Mouse (Mus musculus): Measurements from ENCODE around the gene Anapc4. TPM values are rescaled to one million over a fixed set of nuclear protein-coding genes. Genes with fewer than 3 reads are reported as not detected.

The Anapc4 gene
- total and polyA plus RNA-seq, 2 experiments from 2014 or later: 45.8 to 73.8 TPM

GRCm38 (mm10) chr5:52821691-52822090 lies 12.1 kb upstream of the Anapc4 start:
- H3K9me3 ChIP-seq (ENCODE audit: low read length): no peaks in the 10 kb centered on the region
- WGBS: 30% methylated on average over 3 of the region's 3 CpGs
- no peak overlapping the region for H3K4me2 ChIP-seq (ENCODE audit: low read depth, low read length)
- no peak overlapping the region for H3K4me3 ChIP-seq (ENCODE audit: low read length)
- H3K4me1 ChIP-seq (ENCODE audit: insufficient read depth, low read length): no peaks in the 10 kb centered on the region
- TF ChIP-seq CTCF (IDR thresholded peaks at IDR 0.05; ENCODE audit: low read depth): peak; percentile 86
- H3K27ac ChIP-seq: no peak overlapping the region
- peaks cover 4% of the 10 kb centered on the region; the same call in 1 of the 2 replicates for H3K36me3 ChIP-seq (ENCODE audit: insufficient read depth, low read length)
- no peaks in the 10 kb centered on the region for H3K27me3 ChIP-seq (ENCODE audit: insufficient read depth, low read length)
- ATAC-seq (no peak), DNase-seq (ENCODE audit: low spot score) (peak; percentile 81)
- H3K9ac ChIP-seq (replicated peaks; ENCODE audit: low read length): no peak overlapping the region

GRCm38 (mm10) chr5:52827923-52828322 lies 5.9 kb upstream of the Anapc4 start:
- no peak for ATAC-seq
- WGBS: 87% methylated on average over 4 of the region's 4 CpGs

GRCm38 (mm10) chr5:52833005-52833404 lies 807 bp upstream of the Anapc4 start:
- ATAC-seq (no peak), DNase-seq (ENCODE audit: low spot score) (peak; percentile 12)
- Histone ChIP-seq H3K27ac (peak overlapping the region; percentile 86), H3K9ac (replicated peaks; ENCODE audit: low read length) (0 out of 2 replicates have a peak overlapping the region, but pooled peaks have one; percentile 77), H3K27me3 (ENCODE audit: insufficient read depth, low read length) (no peaks in the 10 kb centered on the region), H3K4me2 (ENCODE audit: low read depth, low read length) (peak overlapping the region; percentile 63), H3K36me3 (ENCODE audit: insufficient read depth, low read length) (peaks cover 8% of the 10 kb centered on the region; the same call in 1 of the 2 replicates), H3K4me1 (ENCODE audit: insufficient read depth, low read length) (peaks cover 14% of the 10 kb centered on the region), H3K4me3 (ENCODE audit: low read length) (peak overlapping the region; percentile 59), H3K9me3 (ENCODE audit: low read length) (no peaks in the 10 kb centered on the region)
- no peak for TF ChIP-seq CTCF (IDR thresholded peaks at IDR 0.05; ENCODE audit: low read depth)

More at GRCm38 (mm10) chr5:52827923-52828322, 5.9 kb upstream of the Anapc4 start:
- DNase-seq (ENCODE audit: low spot score): no peak
- Histone ChIP-seq H3K36me3 (ENCODE audit: insufficient read depth, low read length) (no peaks in the 10 kb centered on the region; the same call in 1 of the 2 replicates), H3K4me3 (ENCODE audit: low read length) (no peak overlapping the region), H3K27me3 (ENCODE audit: insufficient read depth, low read length) (no peaks in the 10 kb centered on the region), H3K9ac (replicated peaks; ENCODE audit: low read length) (no peak overlapping the region), H3K4me2 (ENCODE audit: low read depth, low read length) (no peak overlapping the region), H3K27ac (no peak overlapping the region), H3K9me3 (ENCODE audit: low read length) (no peaks in the 10 kb centered on the region), H3K4me1 (ENCODE audit: insufficient read depth, low read length) (no peaks in the 10 kb centered on the region)
- no peak for TF ChIP-seq CTCF (IDR thresholded peaks at IDR 0.05; ENCODE audit: low read depth)

- peak overlapping the region; percentile 59 for H3K4me3 ChIP-seq (ENCODE audit: low read length)
- TF ChIP-seq CTCF (IDR thresholded peaks at IDR 0.05; ENCODE audit: low read depth): no peak
- no peaks in the 10 kb centered on the region for H3K27me3 ChIP-seq (ENCODE audit: insufficient read depth, low read length)
- H3K4me2 ChIP-seq (ENCODE audit: low read depth, low read length): peak overlapping the region; percentile 63
- peak overlapping the region; percentile 86 for H3K27ac ChIP-seq
- H3K4me1 ChIP-seq (ENCODE audit: insufficient read depth, low read length): peaks cover 14% of the 10 kb centered on the region
- peaks cover 8% of the 10 kb centered on the region; the same call in 1 of the 2 replicates for H3K36me3 ChIP-seq (ENCODE audit: insufficient read depth, low read length)
- H3K9ac ChIP-seq (replicated peaks; ENCODE audit: low read length): peak overlapping the region; percentile 77
- DNase-seq (ENCODE audit: low spot score) (peak; percentile 4), ATAC-seq (no peak)
- WGBS: 7% methylated on average over 8 of the region's 8 CpGs
- no peaks in the 10 kb centered on the region for H3K9me3 ChIP-seq (ENCODE audit: low read length)
Measured at GRCm38 (mm10) chr5:52834386-52834785, 574 bp downstream of the Anapc4 start.

GRCm38 (mm10) chr5:52844319-52844718 lies 10.5 kb downstream of the Anapc4 start:
- 96% methylated on average over 7 of the region's 7 CpGs for WGBS
- Histone ChIP-seq H3K9ac (replicated peaks; ENCODE audit: low read length) (no peak overlapping the region), H3K9me3 (ENCODE audit: low read length) (no peaks in the 10 kb centered on the region), H3K27ac (no peak overlapping the region), H3K4me2 (ENCODE audit: low read depth, low read length) (no peak overlapping the region), H3K4me3 (ENCODE audit: low read length) (no peak overlapping the region), H3K27me3 (ENCODE audit: insufficient read depth, low read length) (no peaks in the 10 kb centered on the region), H3K4me1 (ENCODE audit: insufficient read depth, low read length) (no peaks in the 10 kb centered on the region), H3K36me3 (ENCODE audit: insufficient read depth, low read length) (peaks cover 33% of the 10 kb centered on the region)
- no peak for TF ChIP-seq CTCF (IDR thresholded peaks at IDR 0.05; ENCODE audit: low read depth)
- ATAC-seq (no peak), DNase-seq (ENCODE audit: low spot score) (no peak)

- Histone ChIP-seq H3K4me1 (ENCODE audit: insufficient read depth, low read length) (no peaks in the 10 kb centered on the region), H3K4me2 (ENCODE audit: low read depth, low read length) (no peak overlapping the region), H3K4me3 (ENCODE audit: low read length) (no peak overlapping the region), H3K36me3 (ENCODE audit: insufficient read depth, low read length) (peaks cover 46% of the 10 kb centered on the region), H3K27ac (no peak overlapping the region), H3K9me3 (ENCODE audit: low read length) (no peaks in the 10 kb centered on the region), H3K27me3 (ENCODE audit: insufficient read depth, low read length) (no peaks in the 10 kb centered on the region), H3K9ac (replicated peaks; ENCODE audit: low read length) (no peak overlapping the region)
- 92% methylated on average over 5 of the region's 5 CpGs for WGBS
- TF ChIP-seq CTCF (IDR thresholded peaks at IDR 0.05; ENCODE audit: low read depth): peak; percentile 38; the same call in 1 of the 2 replicates
- DNase-seq (ENCODE audit: low spot score) (no peak), ATAC-seq (no peak)
Measured at GRCm38 (mm10) chr5:52855727-52856126, 21.9 kb downstream of the Anapc4 start.

GRCm38 (mm10) chr5:52864446-52864845 lies 30.6 kb downstream of the Anapc4 start:
- Histone ChIP-seq H3K36me3 (ENCODE audit: insufficient read depth, low read length) (peaks cover 66% of the 10 kb centered on the region), H3K27ac (no peak overlapping the region), H3K4me1 (ENCODE audit: insufficient read depth, low read length) (no peaks in the 10 kb centered on the region), H3K4me3 (ENCODE audit: low read length) (no peak overlapping the region), H3K4me2 (ENCODE audit: low read depth, low read length) (no peak overlapping the region), H3K27me3 (ENCODE audit: insufficient read depth, low read length) (no peaks in the 10 kb centered on the region), H3K9me3 (ENCODE audit: low read length) (no peaks in the 10 kb centered on the region), H3K9ac (replicated peaks; ENCODE audit: low read length) (no peak overlapping the region)
- TF ChIP-seq CTCF (IDR thresholded peaks at IDR 0.05; ENCODE audit: low read depth): no peak
- no peak for DNase-seq (ENCODE audit: low spot score)
- WGBS: 91% methylated on average over 8 of the region's 8 CpGs
- no peak for ATAC-seq
